Mouse (Mus musculus) MEL (cell line): ENCODE data around the gene Tecpr1. TPM values are rescaled to one million over a fixed set of nuclear protein-coding genes. Genes with fewer than 3 reads are reported as not detected.

Experiments used
- DNase-seq: peaks from one replicate; pipeline ENCODE4 v3.0.0; 2011; ENCODE audit warnings: low read depth, low spot score
- H3K27ac ChIP-seq: 2 replicates; pipeline ENCODE4 v1.5.1; 2012; ENCODE audit warnings: low read depth, mild to moderate bottlenecking, control low read depth, low read length, moderate library complexity; ENCODE audit not compliant: control insufficient read depth
- H3K27me3 ChIP-seq, 2 experiments: fragments of 150-350 bp in 1 of 2; sonication (generic) in 1 of 2; 2 replicates each; pipeline ENCODE4 v1.6.1; 2012; ENCODE audit warnings: low read length in 2 of 2, mild to moderate bottlenecking in 2 of 2, improper control_type of control experiment in 1 of 2, moderate library complexity in 1 of 2; ENCODE audit not compliant: insufficient read depth in 2 of 2, control insufficient read depth in 1 of 2
- H3K36me3 ChIP-seq, 2 experiments: 2 replicates each; pipeline ENCODE4 v1.6.1; 2012 to 2014; ENCODE audit warnings: low read length in 2 of 2, improper control_type of control experiment in 1 of 2, inconsistent platforms in 1 of 2, mild to moderate bottlenecking in 1 of 2; ENCODE audit not compliant: insufficient read depth in 2 of 2, control insufficient read depth in 1 of 2
- H3K4me1 ChIP-seq, 2 experiments: fragments of 150-350 bp in 1 of 2; sonication (generic) in 1 of 2; 2 replicates each; pipeline ENCODE4 v1.6.1; 2012; ENCODE audit warnings: low read length in 2 of 2, improper control_type of control experiment in 1 of 2, mild to moderate bottlenecking in 1 of 2; ENCODE audit not compliant: insufficient read depth in 2 of 2, control insufficient read depth in 1 of 2
- H3K4me3 ChIP-seq, 2 experiments: fragments of 150-350 bp in 1 of 2; sonication (generic) in 1 of 2; 2 replicates each; pipeline ENCODE4 v1.5.1; 2012; ENCODE audit warnings: low read depth in 2 of 2, low read length in 2 of 2, mild to moderate bottlenecking in 2 of 2, moderate library complexity in 2 of 2, control low read depth in 1 of 2, improper control_type of control experiment in 1 of 2; ENCODE audit not compliant: control insufficient read depth in 1 of 2, insufficient read depth in 1 of 2
- H3K79me2 ChIP-seq: 2 replicates; pipeline ENCODE4 v1.6.1; 2012; ENCODE audit warnings: mild to moderate bottlenecking, low read length, moderate library complexity; ENCODE audit not compliant: control insufficient read depth, poor library complexity, insufficient read depth
- H3K9ac ChIP-seq: 2 replicates; pipeline ENCODE4 v1.6.1; 2012; ENCODE audit warnings: low read depth, mild to moderate bottlenecking, control low read depth, low read length, moderate library complexity; ENCODE audit not compliant: control insufficient read depth, poor library complexity, severe bottlenecking
- H3K9me3 ChIP-seq: fragments of 150-350 bp; sonication (generic); replicated peaks from 2 replicates; pipeline ENCODE4 v1.6.1; 2012; ENCODE audit warnings: mild to moderate bottlenecking, low read length, improper control_type of control experiment, moderate library complexity; ENCODE audit not compliant: insufficient read depth
- CHD2 ChIP-seq: IDR thresholded peaks from 2 replicates; pipeline ENCODE4 v1.6.1; 2011; ENCODE audit warnings: low read length, improper control_type of control experiment
- ELF1 ChIP-seq: IDR thresholded peaks from 2 replicates; pipeline ENCODE4 v1.6.1; 2014; ENCODE audit warnings: low read depth, mild to moderate bottlenecking, inconsistent platforms, low read length, improper control_type of control experiment, moderate library complexity
- GATA1 ChIP-seq: IDR thresholded peaks from 2 replicates; pipeline ENCODE4 v1.6.1; 2011; ENCODE audit warnings: low read depth, low read length, improper control_type of control experiment
- HCFC1 ChIP-seq: IDR thresholded peaks from 2 replicates; pipeline ENCODE4 v1.6.1; 2012; ENCODE audit warnings: low read depth, mild to moderate bottlenecking, inconsistent platforms, low read length, improper control_type of control experiment, moderate library complexity
- JUND ChIP-seq: IDR thresholded peaks from 2 replicates; pipeline ENCODE4 v1.6.1; 2011; ENCODE audit warnings: low read depth, mild to moderate bottlenecking, improper control_type of control experiment, low read length
- MAZ ChIP-seq: IDR thresholded peaks from 2 replicates; pipeline ENCODE4 v1.6.1; 2012; ENCODE audit warnings: low read depth, mild to moderate bottlenecking, inconsistent platforms, low read length, improper control_type of control experiment
- MXI1 ChIP-seq: IDR thresholded peaks from 2 replicates; pipeline ENCODE4 v1.6.1; 2011; ENCODE audit warnings: mild to moderate bottlenecking, low read depth, low read length, improper control_type of control experiment
- MYB ChIP-seq: IDR thresholded peaks from 2 replicates; pipeline ENCODE4 v1.6.1; 2011; ENCODE audit warnings: mild to moderate bottlenecking, low read depth, low read length, improper control_type of control experiment
- NELFE ChIP-seq: IDR thresholded peaks from 2 replicates; pipeline ENCODE4 v1.6.1; 2011; ENCODE audit warnings: low read depth, low read length, improper control_type of control experiment
- POLR2A ChIP-seq, 2 experiments: IDR thresholded peaks; 2 replicates each; pipeline ENCODE4 v1.6.1; 2011 to 2012; ENCODE audit warnings: low read length in 2 of 2, mild to moderate bottlenecking in 2 of 2, control low read depth in 1 of 2, improper control_type of control experiment in 1 of 2, low read depth in 1 of 2, moderate library complexity in 1 of 2; ENCODE audit not compliant: control insufficient read depth in 1 of 2, insufficient read depth in 1 of 2, poor library complexity in 1 of 2
- SMC3 ChIP-seq: IDR thresholded peaks from 2 replicates; pipeline ENCODE4 v1.6.1; 2011; ENCODE audit warnings: low read depth, low read length, improper control_type of control experiment
- TCF12 ChIP-seq: IDR thresholded peaks from 2 replicates; pipeline ENCODE4 v1.6.1; 2014; ENCODE audit warnings: low read depth, mild to moderate bottlenecking, inconsistent platforms, low read length, improper control_type of control experiment, moderate library complexity
- USF1 ChIP-seq: IDR thresholded peaks from 2 replicates; pipeline ENCODE4 v1.6.1; 2014; ENCODE audit warnings: low read depth, mild to moderate bottlenecking, inconsistent platforms, low read length, improper control_type of control experiment, moderate library complexity
- ZNF384 ChIP-seq: IDR thresholded peaks from 2 replicates; pipeline ENCODE4 v1.6.1; 2012; ENCODE audit warnings: low read depth, mild to moderate bottlenecking, inconsistent platforms, low read length, improper control_type of control experiment
- polyA plus RNA-seq, 2 experiments: library from polyadenylated mRNA; stranded (reverse) in 1 of 2; unstranded in 1 of 2; fragments of >175 nt in 1 of 2; fragments of >200 nt in 1 of 2; gene quantifications; 2 replicates each; pipeline versions ENCODE4 v1.2.1 to v1.2.4; 2012; ENCODE audit warnings: low replicate concordance in 2 of 2, low read depth in 1 of 2; ENCODE audit not compliant: insufficient read length in 2 of 2, insufficient read depth in 1 of 2, missing spikeins in 1 of 2
- total RNA-seq: library from RNA; depleted of rRNA; stranded (reverse); fragments of 300-350 nt; gene quantifications from 2 replicates; pipeline ENCODE4 v1.2.3, GENCODE M21; 2012

The Tecpr1 gene
- total and polyA plus RNA-seq, 3 experiments: 6.2 to 9.0 TPM; not detected in 1

- no peak for TF ChIP-seq SMC3
- no peak for TF ChIP-seq MYB
- TF ChIP-seq ELF1: no peak
- peak; percentile 56; the same call in 1 of the 2 replicates for TF ChIP-seq NELFE
These were observed 31.6 kb upstream of the Tecpr1 start (continued) for GRCm38 (mm10) chr5:144254811-144255631.

- no peaks in the 10 kb centered on the region for H3K9me3 ChIP-seq
- DNase-seq: peak; percentile 81
- H3K27ac ChIP-seq: no peak overlapping the region
- H3K27me3 ChIP-seq: no peaks in the 10 kb centered on the region
- TF ChIP-seq TCF12: 0 out of 2 replicates have a peak, but pooled peaks have one; percentile 20
- peak; percentile 19; the same call in 1 of the 2 replicates for TF ChIP-seq HCFC1
- TF ChIP-seq MAZ: no peak
- TF ChIP-seq POLR2A (IDR thresholded peaks at IDR 0.05; ENCODE audit: control insufficient read depth in 1 of 2, insufficient read depth in 1 of 2, low read depth in 1 of 2, low read length in 2 of 2, poor library complexity in 1 of 2): 0 out of 4 replicates have a peak, but pooled peaks of 1 of the 2 experiments have one; percentile 25
- TF ChIP-seq JUND: no peak
- 0 out of 2 replicates have a peak, but pooled peaks have one; percentile 14 for TF ChIP-seq ELF1
- TF ChIP-seq GATA1: no peak
- TF ChIP-seq USF1: no peak
- no peak for TF ChIP-seq CHD2
- H3K79me2 ChIP-seq: peaks cover 17% of the 10 kb centered on the region
- H3K36me3 ChIP-seq: no peaks in the 10 kb centered on the region
- H3K9ac ChIP-seq: peak overlapping the region; percentile 59
- H3K4me3 ChIP-seq: peak overlapping the region; percentile 59 to 69
- peaks cover 3% of the 10 kb centered on the region in 2 experiments; a peak in 2 of 4 replicates for H3K4me1 ChIP-seq
These were observed 30.9 kb upstream of the Tecpr1 start for GRCm38 (mm10) chr5:144254122-144254810.

- Histone ChIP-seq H3K79me2 (peaks cover 11% of the 10 kb centered on the region), H3K4me1 (peaks cover 3 to 6% of the 10 kb centered on the region in 2 experiments; a peak in 3 of 4 replicates), H3K36me3 (peaks cover 0 to 2% of the 10 kb centered on the region in 2 experiments; a peak in 2 of 4 replicates), H3K4me3 (no peak overlapping the region), H3K27ac (no peak overlapping the region), H3K27me3 (no peaks in the 10 kb centered on the region), H3K9me3 (no peaks in the 10 kb centered on the region), H3K9ac (no peak overlapping the region)
- no peak for TF ChIP-seq MXI1
- peak; percentile 89 for TF ChIP-seq ZNF384
- TF ChIP-seq POLR2A (IDR thresholded peaks at IDR 0.05; ENCODE audit: control insufficient read depth in 1 of 2, insufficient read depth in 1 of 2, low read depth in 1 of 2, low read length in 2 of 2, poor library complexity in 1 of 2): no peak
- no peak for TF ChIP-seq USF1
- DNase-seq: peak; percentile 21
These were observed 29.8 kb upstream of the Tecpr1 start for GRCm38 (mm10) chr5:144253212-144253611.
